Mouse (Mus musculus): ENCODE data around the gene Xpo6. TPM values are rescaled to one million over a fixed set of nuclear protein-coding genes. Genes with fewer than 3 reads are reported as not detected.

Gene Xpo6
- polyA plus RNA-seq, 1 experiment from 2014 or later, result 44.3 TPM

GRCm38 (mm10) chr7:126100440-126100839 lies 99.9 kb downstream of the Xpo6 start:
- H3K4me2 ChIP-seq, result no peak overlapping the region
- no peaks in the 10 kb centered on the region for H3K9me3 ChIP-seq (replicated peaks; ENCODE audit: control insufficient read depth, low read length)
- H3K27me3 ChIP-seq (ENCODE audit: control insufficient read depth, insufficient read depth, low read length), result no peaks in the 10 kb centered on the region
- ATAC-seq (replicated peaks; ENCODE audit: insufficient number of reproducible peaks, low FRiP score, low TSS enrichment), result no peak
- no peak overlapping the region for H3K4me3 ChIP-seq (ENCODE audit: low read depth, low read length)
- peaks cover 30% of the 10 kb centered on the region for H3K36me3 ChIP-seq (ENCODE audit: control insufficient read depth, insufficient read depth, low read length)
- 93% methylated on average over 11 of the region's 11 CpGs for WGBS (ENCODE audit: insufficient replicate concordance)
- H3K4me1 ChIP-seq (ENCODE audit: control insufficient read depth, insufficient read depth, low read length), result no peaks in the 10 kb centered on the region
- H3K9ac ChIP-seq (ENCODE audit: low read depth, low read length), result no peak overlapping the region; the same call in 1 of the 2 replicates
- H3K27ac ChIP-seq (ENCODE audit: low read depth, low read length), result no peak overlapping the region

GRCm38 (mm10) chr7:126099835-126100234 lies 100.5 kb downstream of the Xpo6 start:
- ATAC-seq (replicated peaks; ENCODE audit: insufficient number of reproducible peaks, low FRiP score, low TSS enrichment), result no peak
- WGBS (ENCODE audit: insufficient replicate concordance), result 83% methylated on average over 2 of the region's 2 CpGs
- Histone ChIP-seq H3K9me3 (replicated peaks; ENCODE audit: control insufficient read depth, low read length) (no peaks in the 10 kb centered on the region), H3K36me3 (ENCODE audit: control insufficient read depth, insufficient read depth, low read length) (peaks cover 30% of the 10 kb centered on the region), H3K4me2 (no peak overlapping the region), H3K9ac (ENCODE audit: low read depth, low read length) (no peak overlapping the region), H3K27me3 (ENCODE audit: control insufficient read depth, insufficient read depth, low read length) (no peaks in the 10 kb centered on the region), H3K27ac (ENCODE audit: low read depth, low read length) (no peak overlapping the region), H3K4me1 (ENCODE audit: control insufficient read depth, insufficient read depth, low read length) (no peaks in the 10 kb centered on the region), H3K4me3 (ENCODE audit: low read depth, low read length) (no peak overlapping the region)

GRCm38 (mm10) chr7:126099163-126099775 lies 101.0 kb downstream of the Xpo6 start:
- H3K27me3 ChIP-seq (ENCODE audit: control insufficient read depth, insufficient read depth, low read length), result no peaks in the 10 kb centered on the region
- no peak overlapping the region for H3K4me2 ChIP-seq
- peaks cover 27% of the 10 kb centered on the region for H3K36me3 ChIP-seq (ENCODE audit: control insufficient read depth, insufficient read depth, low read length)
- 90% methylated on average over 7 of the region's 7 CpGs for WGBS (ENCODE audit: insufficient replicate concordance)
- H3K4me1 ChIP-seq (ENCODE audit: control insufficient read depth, insufficient read depth, low read length), result no peaks in the 10 kb centered on the region
- H3K27ac ChIP-seq (ENCODE audit: low read depth, low read length), result no peak overlapping the region
- H3K4me3 ChIP-seq (ENCODE audit: low read depth, low read length), result no peak overlapping the region
- H3K9ac ChIP-seq (ENCODE audit: low read depth, low read length), result no peak overlapping the region
- ATAC-seq (replicated peaks; ENCODE audit: insufficient number of reproducible peaks, low FRiP score, low TSS enrichment), result no peak
- H3K9me3 ChIP-seq (replicated peaks; ENCODE audit: control insufficient read depth, low read length), result no peaks in the 10 kb centered on the region

GRCm38 (mm10) chr7:126097219-126097915 lies 102.9 kb downstream of the Xpo6 start:
- H3K4me3 ChIP-seq (ENCODE audit: low read depth, low read length), result no peak overlapping the region
- no peak overlapping the region for H3K27ac ChIP-seq (ENCODE audit: low read depth, low read length)
- H3K9ac ChIP-seq (ENCODE audit: low read depth, low read length), result no peak overlapping the region
- H3K4me1 ChIP-seq (ENCODE audit: control insufficient read depth, insufficient read depth, low read length), result no peaks in the 10 kb centered on the region
- no peak overlapping the region for H3K4me2 ChIP-seq
- H3K9me3 ChIP-seq (replicated peaks; ENCODE audit: control insufficient read depth, low read length), result no peaks in the 10 kb centered on the region
- WGBS (ENCODE audit: insufficient replicate concordance), result 73% methylated on average over 7 of the region's 9 CpGs
- peaks cover 27% of the 10 kb centered on the region for H3K36me3 ChIP-seq (ENCODE audit: control insufficient read depth, insufficient read depth, low read length)
- no peaks in the 10 kb centered on the region for H3K27me3 ChIP-seq (ENCODE audit: control insufficient read depth, insufficient read depth, low read length)
- ATAC-seq (replicated peaks; ENCODE audit: insufficient number of reproducible peaks, low FRiP score, low TSS enrichment), result no peak

- H3K36me3 ChIP-seq (ENCODE audit: control insufficient read depth, insufficient read depth, low read length), result peaks cover 21% of the 10 kb centered on the region
- no peaks in the 10 kb centered on the region for H3K9me3 ChIP-seq (replicated peaks; ENCODE audit: control insufficient read depth, low read length)
- WGBS (ENCODE audit: insufficient replicate concordance), result 45% methylated on average over 5 of the region's 5 CpGs
- no peaks in the 10 kb centered on the region for H3K27me3 ChIP-seq (ENCODE audit: control insufficient read depth, insufficient read depth, low read length)
- no peaks in the 10 kb centered on the region for H3K4me1 ChIP-seq (ENCODE audit: control insufficient read depth, insufficient read depth, low read length)
- no peak for ATAC-seq (replicated peaks; ENCODE audit: insufficient number of reproducible peaks, low FRiP score, low TSS enrichment)
- no peak overlapping the region for H3K4me3 ChIP-seq (ENCODE audit: low read depth, low read length)
- no peak overlapping the region for H3K9ac ChIP-seq (ENCODE audit: low read depth, low read length)
- H3K27ac ChIP-seq (ENCODE audit: low read depth, low read length), result no peak overlapping the region
- H3K4me2 ChIP-seq, result no peak overlapping the region
Measured at GRCm38 (mm10) chr7:126096596-126096995, 103.7 kb downstream of the Xpo6 start.

GRCm38 (mm10) chr7:126094738-126095137 lies 105.6 kb downstream of the Xpo6 start:
- Histone ChIP-seq H3K4me3 (ENCODE audit: low read depth, low read length) (no peak overlapping the region), H3K27ac (ENCODE audit: low read depth, low read length) (no peak overlapping the region), H3K27me3 (ENCODE audit: control insufficient read depth, insufficient read depth, low read length) (no peaks in the 10 kb centered on the region), H3K9me3 (replicated peaks; ENCODE audit: control insufficient read depth, low read length) (no peaks in the 10 kb centered on the region), H3K4me1 (ENCODE audit: control insufficient read depth, insufficient read depth, low read length) (no peaks in the 10 kb centered on the region), H3K36me3 (ENCODE audit: control insufficient read depth, insufficient read depth, low read length) (peaks cover 9% of the 10 kb centered on the region; the same call in 1 of the 2 replicates), H3K9ac (ENCODE audit: low read depth, low read length) (no peak overlapping the region), H3K4me2 (no peak overlapping the region)
- WGBS (ENCODE audit: insufficient replicate concordance), result 87% methylated on average over 5 of the region's 5 CpGs
- ATAC-seq (replicated peaks; ENCODE audit: insufficient number of reproducible peaks, low FRiP score, low TSS enrichment), result no peak

GRCm38 (mm10) chr7:126093162-126093561 lies 107.1 kb downstream of the Xpo6 start:
- H3K4me2 ChIP-seq, result no peak overlapping the region
- H3K4me1 ChIP-seq (ENCODE audit: control insufficient read depth, insufficient read depth, low read length), result no peaks in the 10 kb centered on the region
- no peak for ATAC-seq (replicated peaks; ENCODE audit: insufficient number of reproducible peaks, low FRiP score, low TSS enrichment)
- H3K27me3 ChIP-seq (ENCODE audit: control insufficient read depth, insufficient read depth, low read length), result no peaks in the 10 kb centered on the region
- no peak overlapping the region for H3K9ac ChIP-seq (ENCODE audit: low read depth, low read length)
- peaks cover 3% of the 10 kb centered on the region; the same call in 1 of the 2 replicates for H3K36me3 ChIP-seq (ENCODE audit: control insufficient read depth, insufficient read depth, low read length)
- no peaks in the 10 kb centered on the region for H3K9me3 ChIP-seq (replicated peaks; ENCODE audit: control insufficient read depth, low read length)
- H3K4me3 ChIP-seq (ENCODE audit: low read depth, low read length), result no peak overlapping the region
- 22% methylated on average over 3 of the region's 3 CpGs for WGBS (ENCODE audit: insufficient replicate concordance)
- no peak overlapping the region for H3K27ac ChIP-seq (ENCODE audit: low read depth, low read length)

- no peak overlapping the region for H3K27ac ChIP-seq (ENCODE audit: low read depth, low read length)
- H3K36me3 ChIP-seq (ENCODE audit: control insufficient read depth, insufficient read depth, low read length), result no peaks in the 10 kb centered on the region
- 19% methylated on average over 6 of the region's 6 CpGs for WGBS (ENCODE audit: insufficient replicate concordance)
- H3K4me2 ChIP-seq, result no peak overlapping the region
- ATAC-seq (replicated peaks; ENCODE audit: insufficient number of reproducible peaks, low FRiP score, low TSS enrichment), result no peak
- H3K9ac ChIP-seq (ENCODE audit: low read depth, low read length), result no peak overlapping the region
- H3K4me1 ChIP-seq (ENCODE audit: control insufficient read depth, insufficient read depth, low read length), result peaks cover 8% of the 10 kb centered on the region
- H3K27me3 ChIP-seq (ENCODE audit: control insufficient read depth, insufficient read depth, low read length), result no peaks in the 10 kb centered on the region
- no peaks in the 10 kb centered on the region for H3K9me3 ChIP-seq (replicated peaks; ENCODE audit: control insufficient read depth, low read length)
- no peak overlapping the region for H3K4me3 ChIP-seq (ENCODE audit: low read depth, low read length)
Measured at GRCm38 (mm10) chr7:126089782-126090181, 110.5 kb downstream of the Xpo6 start.

- no peaks in the 10 kb centered on the region for H3K36me3 ChIP-seq (ENCODE audit: control insufficient read depth, insufficient read depth, low read length)
- H3K27me3 ChIP-seq (ENCODE audit: control insufficient read depth, insufficient read depth, low read length), result peaks cover 16% of the 10 kb centered on the region
- WGBS (ENCODE audit: insufficient replicate concordance), result 18% methylated on average over 6 of the region's 6 CpGs
Measured at GRCm38 (mm10) chr7:126088155-126088554, 112.1 kb downstream of the Xpo6 start.

More at GRCm38 (mm10) chr7:126088155-126088554, 112.1 kb downstream of the Xpo6 start:
- Histone ChIP-seq H3K9ac (ENCODE audit: low read depth, low read length) (no peak overlapping the region), H3K4me1 (ENCODE audit: control insufficient read depth, insufficient read depth, low read length) (peaks cover 13% of the 10 kb centered on the region), H3K4me3 (ENCODE audit: low read depth, low read length) (no peak overlapping the region), H3K9me3 (replicated peaks; ENCODE audit: control insufficient read depth, low read length) (no peaks in the 10 kb centered on the region), H3K4me2 (no peak overlapping the region), H3K27ac (ENCODE audit: low read depth, low read length) (no peak overlapping the region)
- no peak for ATAC-seq (replicated peaks; ENCODE audit: insufficient number of reproducible peaks, low FRiP score, low TSS enrichment)
